Mouse (Mus musculus): ENCODE measurements around the gene Zfp300.
A peak's percentile ranks its signal among the peaks of the same experiment; 100 is the strongest.

Zfp300 gene

DNA sequence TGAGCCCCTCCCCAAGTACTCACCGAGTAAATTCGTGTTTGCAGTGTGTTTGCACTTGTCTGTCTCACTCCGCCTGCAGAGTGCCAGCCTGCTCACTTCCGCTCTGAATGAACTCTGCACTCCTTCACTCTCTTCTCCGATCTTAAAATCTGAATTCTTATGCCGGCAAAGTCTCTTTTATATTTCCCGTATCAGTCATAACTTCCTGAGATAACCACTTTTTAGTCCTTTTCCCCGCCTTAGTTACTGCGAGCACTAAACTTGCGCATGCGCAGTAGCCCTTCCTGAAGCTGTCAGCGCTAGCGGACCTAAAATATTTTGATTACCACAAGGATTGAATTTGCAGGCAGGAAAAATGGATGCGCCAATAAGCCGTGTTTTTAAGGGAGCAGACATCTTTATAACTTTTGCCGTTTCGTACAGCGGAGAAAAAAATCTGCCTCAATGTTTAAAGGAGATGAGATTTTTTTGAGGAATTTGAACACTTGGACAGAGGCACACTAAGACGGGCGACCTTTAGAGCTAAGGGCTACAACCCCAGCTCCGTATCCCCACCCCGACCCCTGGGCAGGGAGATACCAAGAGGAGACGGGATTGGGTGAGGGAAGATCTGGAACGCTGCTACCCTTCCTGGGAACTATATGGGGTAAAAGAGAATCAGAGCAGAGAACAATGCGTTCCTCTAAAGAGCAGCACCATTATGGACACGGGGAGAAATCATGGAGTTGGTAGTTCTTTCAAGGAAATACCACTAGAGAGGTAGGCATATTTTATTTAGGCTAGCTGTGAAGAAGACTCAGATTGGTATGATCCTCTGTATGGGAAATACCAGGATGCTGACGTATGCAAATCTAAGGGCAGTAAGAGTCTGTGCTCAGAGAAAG, at the start of gene Zfp300:
Gene Zfp300 (minus strand): TSS at position 545 of the 884 bp plus-strand sequence.
- peak; percentile 22 to 49 for DNase-seq (ENCODE audit: low spot score in 2 of 2)

DNA sequence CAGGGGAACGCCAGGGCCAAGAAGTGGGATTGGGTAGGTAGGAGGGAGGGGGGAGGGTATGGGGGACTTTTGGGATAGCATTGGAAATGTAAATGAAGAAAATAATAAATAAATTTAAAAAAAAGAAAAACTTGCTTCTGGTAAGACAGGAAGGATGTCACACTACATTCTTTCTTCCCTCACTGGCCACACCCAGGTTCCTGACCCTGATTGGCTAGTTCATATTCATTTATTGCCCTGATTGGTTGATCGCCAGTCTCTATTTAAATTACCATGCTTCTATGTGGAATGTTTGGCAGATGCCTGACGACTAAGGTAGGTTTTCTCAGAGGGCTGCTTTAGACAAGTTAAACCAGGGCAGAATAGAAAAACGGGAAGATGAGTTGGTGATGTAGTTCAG, 26.2 kb upstream of the Zfp300 start, which contains the start of gene Ssxa1:
Gene Ssxa1 (plus strand): TSS at position 301 of the 400 bp plus-strand sequence.
- DNase-seq (ENCODE audit: low spot score in 2 of 2), result no peak

DNA sequence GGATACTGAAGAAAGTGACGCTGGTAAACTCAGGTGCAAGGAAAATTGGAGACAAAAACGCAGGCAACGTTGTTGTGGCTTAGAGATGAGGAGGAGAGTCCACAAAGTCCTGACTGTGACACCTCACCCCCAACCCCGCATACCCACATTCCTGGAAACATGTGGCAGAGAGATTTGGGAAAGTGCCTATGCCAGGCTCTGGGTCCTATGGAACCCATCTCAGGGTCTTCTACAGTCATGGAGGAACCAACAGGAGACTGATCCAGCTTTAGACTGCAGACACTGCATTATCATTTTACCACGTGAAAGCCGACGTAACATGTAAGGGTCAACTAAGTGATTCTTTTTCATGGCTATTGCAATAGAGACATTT, 526 bp upstream of the Zfp300 start:
- peak in 1 of 2 experiments; percentile 2 for DNase-seq (ENCODE audit: low spot score in 2 of 2)

DNA sequence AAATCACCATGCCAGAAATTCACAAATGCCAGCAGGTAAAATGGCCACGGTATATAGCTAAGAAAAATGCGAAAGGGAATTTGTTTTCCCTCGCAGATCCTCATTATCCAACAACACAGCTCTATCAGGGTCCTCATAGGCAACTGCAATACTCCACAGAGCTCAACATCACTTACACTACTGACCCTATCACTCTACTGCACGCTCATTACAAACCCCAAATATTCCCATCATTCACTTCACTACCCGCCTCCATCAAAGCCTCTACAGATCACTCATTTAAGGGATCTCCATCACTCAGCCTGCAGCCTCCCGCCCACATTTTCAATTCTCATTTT, 713 bp downstream of the Zfp300 start:
- no peak for DNase-seq (ENCODE audit: low spot score in 2 of 2)

DNA sequence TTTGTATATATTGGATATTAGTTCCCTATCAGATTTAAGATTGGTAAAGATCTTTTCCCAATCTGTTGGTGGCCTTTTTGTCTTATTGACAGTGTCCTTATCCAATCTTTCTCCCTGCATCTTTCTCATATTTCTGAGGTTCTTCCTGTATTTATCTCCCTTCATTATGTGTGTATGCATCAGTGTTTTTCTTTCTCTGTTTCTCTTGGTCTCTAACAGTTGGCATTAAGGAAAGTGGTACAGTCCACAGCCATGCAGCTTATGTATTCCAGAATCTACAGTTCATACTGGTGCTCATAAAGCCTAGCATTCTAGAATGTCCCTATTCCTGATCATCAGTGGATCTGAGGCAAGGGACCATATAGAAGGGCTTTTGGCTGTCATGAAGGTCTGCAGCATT, 21.2 kb downstream of the Zfp300 start, which contains the start of gene Spaca5:
Gene Spaca5 (plus strand): TSS at position 301 of the 400 bp plus-strand sequence.
- DNase-seq (ENCODE audit: low spot score in 2 of 2), result no peak

- DNase-seq (ENCODE audit: low spot score in 2 of 2), result no peak
These were observed 26.8 kb downstream of the Zfp300 start for GRCm38 (mm10) chrX:21062544-21062890.

GRCm38 (mm10) chrX:21061866-21062543, 27.3 kb downstream of the Zfp300 start, which contains the start of gene Zfp182:
TSS of gene Zfp182 (minus strand) at chrX:21062316.
- peak; percentile 41 to 57 for DNase-seq (ENCODE audit: low spot score in 2 of 2)

- no peak for DNase-seq (ENCODE audit: low spot score in 2 of 2)
These were observed 27.9 kb downstream of the Zfp300 start for GRCm38 (mm10) chrX:21061460-21061859.
